Mouse (Mus musculus) ES-Bruce4 (cell line): ENCODE data around the gene Spsb4.

Experiments
- CTCF ChIP-seq: IDR thresholded peaks from one replicate; pipeline ENCODE4 v1.8.1; 2011; ENCODE audit warnings: low read depth, low read length
- EP300 ChIP-seq: IDR thresholded peaks from 2 replicates; pipeline ENCODE4 v1.6.1; 2011; ENCODE audit warnings: low read depth, low read length; ENCODE audit not compliant: insufficient read depth
- POLR2A ChIP-seq: IDR thresholded peaks from one replicate; pipeline ENCODE4 v1.8.1; 2011; ENCODE audit warnings: low read length; ENCODE audit not compliant: insufficient read depth

- TF ChIP-seq POLR2A (no peak), EP300 (no peak), CTCF (no peak)
Measured at GRCm38 (mm10) chr9:97002025-97002424, 16.6 kb downstream of the Spsb4 start.
